Mouse (Mus musculus) thymus, postnatal 25 days (tissue): Measurements from ENCODE around the gene Mtcl1.
"Not testable (repeated sequence)": the region's sequence is repeated elsewhere in the genome, so short reads cannot be mapped to it uniquely, and the experiment has no call there.

Source experiments
- DNase-seq: peaks from one replicate; pipeline ENCODE4 v3.0.0; 2022

Gene Mtcl1

DNA sequence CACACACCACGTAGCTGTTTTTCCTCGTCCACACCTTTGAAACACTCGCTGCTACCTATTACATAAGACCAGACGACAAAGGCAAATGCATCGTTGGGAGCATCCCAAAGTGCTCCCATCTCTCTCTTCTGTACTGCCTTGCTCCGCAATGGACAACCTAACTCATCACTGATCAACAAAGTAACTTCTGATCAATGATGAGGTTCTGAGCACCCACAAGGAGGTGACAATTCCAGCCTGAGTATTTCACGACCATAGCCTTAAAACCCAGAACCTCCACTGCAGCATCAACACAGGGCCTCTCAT is 2.6 kb downstream of the Mtcl1 start:
- DNase-seq, result no peak

DNA sequence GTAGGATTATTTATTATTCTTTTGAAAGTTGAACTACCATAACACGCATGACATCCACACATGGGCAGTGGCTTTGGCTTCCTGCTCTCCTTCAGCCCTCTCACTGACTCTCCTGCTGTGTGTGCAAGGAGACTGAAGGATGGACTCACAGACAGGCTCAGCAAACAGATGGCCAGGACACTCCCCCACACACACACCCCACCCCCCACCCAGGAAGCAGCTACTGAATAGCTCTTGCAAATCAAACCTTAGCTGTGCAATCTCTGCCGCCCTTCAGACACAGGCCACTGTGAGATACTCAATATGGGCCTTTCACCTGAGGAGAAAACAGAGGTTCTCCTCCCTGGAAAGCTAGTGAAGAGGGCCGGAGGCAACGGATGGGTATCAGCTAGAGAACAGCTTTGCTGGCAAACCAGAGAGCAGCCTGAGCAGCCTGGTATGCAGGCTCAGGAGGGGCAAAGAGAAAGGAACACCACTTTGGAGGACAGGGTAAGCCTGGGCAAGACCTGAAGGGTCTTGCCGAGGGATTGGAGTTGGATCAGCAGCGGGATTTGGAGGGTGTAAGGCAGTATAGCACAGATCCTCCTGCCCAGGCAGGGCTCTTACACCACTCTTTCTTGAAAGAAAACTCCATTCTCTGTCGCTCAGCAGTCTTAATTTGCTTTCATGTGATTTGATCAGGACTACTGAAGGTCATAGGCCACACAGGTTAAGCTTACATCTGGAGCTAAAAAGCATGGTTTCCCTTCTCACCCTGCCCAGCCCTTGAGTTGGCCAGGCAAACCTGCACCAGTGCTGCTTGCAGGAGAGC is 3.1 kb downstream of the Mtcl1 start:
- DNase-seq, result no peak

DNA sequence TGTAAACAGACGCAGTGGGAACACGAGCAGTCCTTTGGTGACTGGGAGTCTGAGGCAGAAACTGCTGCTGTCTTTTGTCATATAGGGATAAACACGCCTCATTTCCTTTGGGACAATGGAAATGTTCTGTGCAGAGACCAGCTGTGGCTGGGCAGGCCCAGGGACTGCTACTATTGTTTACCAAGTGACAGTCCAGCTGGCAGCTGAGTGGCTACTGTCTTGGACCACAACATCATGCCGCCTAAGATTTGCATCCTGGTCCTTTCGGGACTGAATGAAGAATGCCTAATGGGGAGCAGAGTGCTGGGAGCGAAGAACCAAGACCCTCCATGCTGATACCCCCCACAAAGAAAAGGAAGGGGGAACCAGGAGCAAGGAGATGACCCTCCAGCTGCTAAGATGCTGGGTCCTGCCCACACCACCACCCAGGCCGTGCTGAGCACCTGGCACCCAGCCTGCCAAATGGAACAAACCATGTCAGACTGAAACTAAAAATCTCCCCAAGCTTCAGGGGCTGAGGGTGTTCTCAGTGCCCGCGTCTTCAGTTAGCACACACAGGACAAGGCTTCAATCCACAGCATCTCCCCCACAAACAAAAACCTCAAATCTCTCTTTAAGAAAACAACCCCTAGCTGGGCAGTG is 5.4 kb downstream of the Mtcl1 start:
- DNase-seq, result no peak

DNA sequence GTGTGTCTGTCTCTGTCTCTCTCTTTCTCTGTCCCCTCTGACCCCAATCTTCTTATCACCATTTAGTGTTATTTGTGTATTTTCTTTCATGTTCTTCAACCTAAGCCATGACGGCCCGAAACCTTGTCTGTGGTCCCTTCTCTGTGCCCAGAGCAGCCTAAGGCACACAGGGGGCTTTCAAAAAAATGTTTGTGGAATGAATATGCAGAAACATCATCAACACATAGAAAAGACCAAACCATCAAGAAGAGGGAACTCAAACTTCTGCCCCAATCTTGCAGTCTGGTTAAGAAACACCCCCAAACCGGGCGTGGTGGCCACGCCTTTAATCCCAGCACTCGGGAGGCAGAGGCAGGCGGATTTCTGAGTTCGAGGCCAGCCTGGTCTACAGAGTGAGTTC is 9.7 kb downstream of the Mtcl1 start:
- DNase-seq, result no peak

- no peak for DNase-seq
These were observed 10.3 kb downstream of the Mtcl1 start for GRCm38 (mm10) chr17:66439051-66439753.

GRCm38 (mm10) chr17:66438137-66438536 is 11.4 kb downstream of the Mtcl1 start:
- no peak for DNase-seq

DNA sequence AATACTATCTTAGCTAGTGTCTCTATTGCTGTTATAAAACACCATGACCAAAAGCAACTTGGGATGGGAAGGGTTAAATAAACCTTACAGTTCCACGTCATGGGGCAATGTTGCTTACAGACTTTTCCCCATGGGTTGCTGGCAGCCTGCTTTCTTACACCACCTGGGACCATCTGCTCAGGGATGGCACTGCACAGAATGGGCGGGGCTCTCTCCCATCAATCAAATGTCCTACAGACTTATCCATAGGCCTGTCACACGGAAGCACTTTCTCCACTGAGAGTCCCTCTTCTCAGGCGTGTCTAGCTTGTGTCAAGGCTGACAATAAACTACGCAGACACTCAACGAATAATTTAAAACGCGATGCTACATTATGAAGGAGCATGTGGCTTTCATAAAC is 12.7 kb downstream of the Mtcl1 start:
- no peak for DNase-seq

GRCm38 (mm10) chr17:66435982-66436381 is 13.6 kb downstream of the Mtcl1 start:
- no peak for DNase-seq

DNA sequence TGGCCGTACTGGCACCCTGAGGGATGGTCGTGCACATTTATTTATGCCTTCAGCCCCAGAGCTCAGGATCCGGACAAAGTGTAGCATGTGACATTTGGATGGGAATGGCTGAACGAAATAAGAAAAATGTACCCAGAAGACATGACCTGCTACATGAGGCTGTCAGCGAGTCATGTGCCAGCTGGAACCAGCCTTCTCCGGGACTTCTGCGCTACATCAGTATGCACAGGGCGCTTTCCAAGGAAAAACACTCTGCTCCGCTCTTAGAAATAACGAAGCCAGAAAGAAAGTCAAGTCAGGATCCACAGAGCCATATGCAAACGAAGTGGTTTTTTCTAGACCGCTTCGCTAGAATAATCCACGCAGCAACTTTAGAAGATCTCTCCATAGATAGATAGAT is 14.5 kb downstream of the Mtcl1 start:
- no peak for DNase-seq

- no peak for DNase-seq
These were observed 15.0 kb downstream of the Mtcl1 start for GRCm38 (mm10) chr17:66434566-66434965.

GRCm38 (mm10) chr17:66424601-66425000 is 24.9 kb downstream of the Mtcl1 start:
- not testable (repeated sequence) for DNase-seq

DNA sequence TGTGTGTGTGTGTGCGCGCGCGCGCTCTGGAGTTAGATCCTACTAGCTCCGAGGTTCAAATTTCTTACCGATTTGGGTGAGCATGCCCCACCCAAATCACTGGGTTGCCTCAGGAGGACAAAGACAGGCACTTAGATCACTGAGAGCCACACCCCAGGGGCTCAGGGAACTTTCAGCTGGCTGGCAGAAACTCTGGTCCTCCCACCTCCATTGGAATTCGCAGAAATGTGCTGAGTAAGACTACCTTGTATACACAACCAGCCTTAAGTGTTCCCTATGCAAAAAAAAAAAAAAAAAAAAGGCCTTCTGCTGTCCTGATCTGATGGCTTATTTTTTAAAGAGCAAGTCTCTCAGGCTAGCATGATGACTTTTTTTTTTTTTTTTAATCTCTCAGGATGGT is 30.1 kb downstream of the Mtcl1 start:
- DNase-seq, result no peak

- DNase-seq, result no peak
These were observed 31.8 kb downstream of the Mtcl1 start for GRCm38 (mm10) chr17:66417748-66418147.

DNA sequence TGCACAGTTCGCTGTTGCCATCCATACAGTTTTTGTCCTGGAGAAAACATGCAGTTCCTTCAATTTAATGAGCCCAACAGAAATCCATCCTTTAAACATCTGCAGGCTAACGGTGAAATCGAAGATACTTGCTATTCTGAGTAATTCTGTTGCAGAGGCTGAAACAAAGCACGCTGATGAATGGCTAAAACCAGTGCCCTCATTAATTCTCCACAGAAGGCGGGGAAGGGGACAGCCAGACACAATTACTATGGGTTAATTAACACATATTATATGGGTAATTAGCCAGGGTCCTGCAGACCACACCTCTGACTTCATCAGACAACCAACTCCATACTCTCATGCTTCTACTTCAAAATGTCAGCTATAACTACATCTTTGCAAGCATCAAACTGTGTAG is 32.2 kb downstream of the Mtcl1 start:
- DNase-seq, result no peak

GRCm38 (mm10) chr17:66416841-66417313 is 32.7 kb downstream of the Mtcl1 start:
- no peak for DNase-seq

- no peak for DNase-seq
These were observed 33.1 kb downstream of the Mtcl1 start for GRCm38 (mm10) chr17:66416436-66416835.

DNA sequence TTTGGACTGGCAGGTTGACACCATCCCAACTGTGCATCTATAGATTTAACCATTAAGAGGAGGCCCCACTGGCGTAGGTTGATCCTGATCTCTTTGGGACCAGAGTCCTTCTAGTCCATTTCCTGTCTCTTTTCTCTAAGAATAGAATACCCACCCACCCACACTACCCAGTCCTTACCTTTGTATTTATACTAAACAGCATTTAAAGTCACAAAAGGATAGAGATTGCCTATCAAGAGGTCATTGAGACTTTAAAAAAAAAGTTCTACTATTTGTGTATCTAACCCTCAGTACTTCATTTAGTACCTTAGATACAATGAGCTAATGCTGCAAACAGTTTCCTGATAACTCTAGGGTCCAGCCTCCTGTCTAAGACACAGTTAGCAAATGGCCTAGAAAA is 35.2 kb downstream of the Mtcl1 start:
- no peak for DNase-seq

DNA sequence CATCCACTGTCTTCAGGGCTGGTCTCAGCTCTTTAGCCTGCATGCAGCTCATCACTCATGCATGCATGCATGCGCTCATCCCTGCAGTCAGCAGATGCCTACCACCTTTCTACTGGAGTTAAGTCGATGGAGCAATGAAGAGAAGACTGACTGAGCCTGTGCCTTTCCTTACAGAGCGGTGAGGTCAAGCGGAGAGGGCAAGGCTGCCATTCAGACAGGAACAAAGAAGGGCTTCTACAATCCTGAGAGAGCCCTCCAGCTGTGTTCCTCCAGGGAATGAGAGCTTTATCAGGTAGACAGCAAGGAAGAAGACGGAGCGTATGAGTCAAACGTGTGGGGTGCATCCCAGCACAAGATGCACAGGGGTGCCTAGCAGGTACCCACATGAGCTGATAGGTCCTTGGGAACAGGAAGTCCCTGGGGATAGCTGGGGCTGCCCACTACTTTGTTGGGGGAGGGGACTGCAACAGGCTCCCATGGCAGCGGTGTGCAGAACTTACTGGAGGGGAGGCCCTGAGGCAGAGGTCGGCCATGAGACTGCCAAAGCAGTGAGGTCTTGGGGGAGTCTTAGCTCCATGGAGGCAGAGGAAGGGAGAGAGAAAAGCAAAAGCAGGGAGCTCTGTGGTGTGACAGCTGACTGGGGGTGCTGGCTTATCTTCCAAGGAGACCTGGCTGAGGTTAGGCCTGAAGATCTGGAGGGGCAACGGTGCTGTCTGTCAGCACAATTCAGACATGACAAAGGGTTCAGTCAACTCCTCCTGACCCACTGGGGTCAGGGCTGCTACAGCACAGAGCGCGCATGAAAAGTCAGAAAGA is 37.2 kb downstream of the Mtcl1 start:
- DNase-seq, result no peak

GRCm38 (mm10) chr17:66410884-66411426 is 38.6 kb downstream of the Mtcl1 start:
- DNase-seq, result no peak

DNA sequence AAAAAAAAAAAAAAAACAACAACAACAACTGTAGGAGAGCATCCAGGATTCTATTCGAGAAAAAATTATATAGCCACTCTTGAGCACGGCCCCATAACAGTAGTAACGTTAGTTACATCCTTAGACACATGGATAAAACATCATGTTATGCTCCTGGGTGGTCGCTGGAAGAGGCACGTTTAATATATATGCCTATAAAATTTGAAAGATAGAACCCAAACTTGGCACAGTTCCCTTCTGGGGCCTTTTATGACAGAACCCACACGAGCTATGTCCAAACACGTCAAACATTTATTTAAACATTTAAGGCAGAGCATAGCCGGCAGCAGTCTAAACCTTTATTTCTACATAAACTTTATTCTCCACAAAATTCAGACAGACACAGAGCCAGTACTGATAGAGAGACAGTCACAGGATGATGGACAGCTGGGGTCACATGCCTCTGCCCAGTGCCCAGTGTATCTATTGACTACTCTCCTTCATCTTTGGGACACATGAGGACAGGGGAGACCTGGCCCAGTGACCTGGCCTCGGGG is 40.4 kb downstream of the Mtcl1 start:
- no peak for DNase-seq

DNA sequence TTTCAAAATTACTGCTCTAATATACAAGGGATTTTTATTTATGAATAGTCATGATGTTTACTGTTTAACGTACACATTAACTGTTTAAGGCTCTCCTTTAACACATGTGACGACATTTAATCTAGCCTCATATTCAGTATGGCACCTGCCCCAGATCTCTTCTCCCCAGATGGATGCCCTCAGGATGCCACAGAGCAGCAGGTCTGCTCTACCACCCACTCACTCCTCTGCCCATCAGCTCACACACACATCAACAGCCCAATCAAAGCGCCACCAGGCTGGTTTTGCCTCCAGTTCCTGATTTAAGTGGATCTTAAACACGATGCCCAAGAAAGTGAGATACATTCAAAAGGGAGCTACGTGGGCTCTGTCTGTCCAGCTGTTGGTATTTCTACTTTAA is 41.1 kb downstream of the Mtcl1 start:
- no peak for DNase-seq

GRCm38 (mm10) chr17:66407833-66408232 is 41.7 kb downstream of the Mtcl1 start:
- DNase-seq, result no peak

DNA sequence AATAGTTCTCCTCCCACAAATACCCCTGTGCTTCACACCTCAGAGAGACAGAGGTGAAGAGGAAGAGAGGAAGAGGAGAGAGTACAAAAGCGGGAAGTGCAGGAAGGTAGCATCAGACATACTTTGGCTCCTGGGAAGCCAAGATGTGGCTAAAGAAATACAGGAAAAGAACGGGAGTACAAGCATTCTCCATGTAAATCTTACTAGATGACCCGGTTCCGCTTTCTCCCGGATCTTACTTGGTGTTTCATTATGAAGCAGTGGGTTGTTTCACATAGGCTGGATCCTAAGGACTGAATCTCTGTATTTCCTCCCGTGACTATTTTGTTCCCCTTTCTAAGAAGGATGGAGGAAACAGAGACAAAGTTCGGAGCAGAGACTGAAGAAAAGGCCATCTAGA is 43.9 kb downstream of the Mtcl1 start:
- DNase-seq, result no peak
